Mouse (Mus musculus) testis, adult 2 months (tissue): Measurements from ENCODE around the gene Bcl2l1. TPM values are rescaled to one million over a fixed set of nuclear protein-coding genes. Genes with fewer than 3 reads are reported as not detected.
A peak's percentile ranks its signal among the peaks of the same experiment; 100 is the strongest.

Experiments used
- H3K27ac ChIP-seq: fragments of 200-500 bp; 2 replicates; pipeline ENCODE4 v1.5.1; 2012; ENCODE audit warnings: low read depth, low read length; ENCODE audit not compliant: control insufficient read depth, insufficient read depth
- H3K27me3 ChIP-seq: fragments of 200-500 bp; 2 replicates; pipeline ENCODE4 v1.6.1; 2012; ENCODE audit warnings: mild to moderate bottlenecking, low read length, moderate library complexity; ENCODE audit not compliant: control insufficient read depth, insufficient read depth
- H3K36me3 ChIP-seq: fragments of 200-500 bp; 2 replicates; pipeline ENCODE4 v1.6.1; 2012; ENCODE audit warnings: mild to moderate bottlenecking, low read length; ENCODE audit not compliant: control insufficient read depth, insufficient read depth
- H3K4me1 ChIP-seq: fragments of 200-500 bp; 2 replicates; pipeline ENCODE4 v1.6.1; 2012; ENCODE audit warnings: low read length; ENCODE audit not compliant: control insufficient read depth, insufficient read depth
- H3K4me3 ChIP-seq: fragments of 200-500 bp; 2 replicates; pipeline ENCODE4 v1.5.1; 2012; ENCODE audit warnings: low read depth, mild to moderate bottlenecking, low read length, moderate library complexity, mixed read lengths; ENCODE audit not compliant: control insufficient read depth
- CTCF ChIP-seq: fragments of 200-500 bp; IDR thresholded peaks from 2 replicates; pipeline ENCODE4 v1.5.1; 2012; ENCODE audit warnings: low read depth, mild to moderate bottlenecking, inconsistent platforms, low read length, moderate library complexity; ENCODE audit not compliant: control insufficient read depth, insufficient read depth, insufficient replicate concordance
- POLR2A ChIP-seq: fragments of 200-500 bp; IDR thresholded peaks from 2 replicates; pipeline ENCODE4 v1.6.1; 2012; ENCODE audit warnings: low read depth, mild to moderate bottlenecking, inconsistent platforms, low read length, moderate library complexity; ENCODE audit not compliant: control insufficient read depth
- polyA plus RNA-seq: library from polyadenylated mRNA; depleted of rRNA; stranded (reverse); fragments of >200 nt; gene quantifications from 2 replicates; pipeline ENCODE4 v1.2.3, GENCODE M21; 2012; rRNA removed

Gene Bcl2l1
- polyA plus RNA-seq, 1 experiment, result 74.9 TPM

- TF ChIP-seq POLR2A (no peak), CTCF (no peak)
- peak overlapping the region; percentile 65 for H3K4me3 ChIP-seq
- peak overlapping the region; percentile 41; the same call in 1 of the 2 replicates for H3K27ac ChIP-seq
- no peaks in the 10 kb centered on the region for H3K36me3 ChIP-seq
- H3K27me3 ChIP-seq, result no peaks in the 10 kb centered on the region
- H3K4me1 ChIP-seq, result peaks cover 37% of the 10 kb centered on the region
Observed at GRCm38 (mm10) chr2:152734984-152735383, 96.5 kb downstream of the Bcl2l1 start.

GRCm38 (mm10) chr2:152734501-152734900 is 97.0 kb downstream of the Bcl2l1 start:
- peaks cover 39% of the 10 kb centered on the region for H3K4me1 ChIP-seq
- no peaks in the 10 kb centered on the region for H3K36me3 ChIP-seq
- peak overlapping the region; percentile 50 for H3K4me3 ChIP-seq
- no peak overlapping the region for H3K27ac ChIP-seq
- no peak for TF ChIP-seq CTCF
- TF ChIP-seq POLR2A, result no peak
- H3K27me3 ChIP-seq, result no peaks in the 10 kb centered on the region

GRCm38 (mm10) chr2:152733201-152733600 is 98.3 kb downstream of the Bcl2l1 start:
- H3K4me3 ChIP-seq, result no peak overlapping the region
- no peaks in the 10 kb centered on the region for H3K36me3 ChIP-seq
- no peaks in the 10 kb centered on the region for H3K27me3 ChIP-seq
- H3K27ac ChIP-seq, result no peak overlapping the region
- peaks cover 38% of the 10 kb centered on the region for H3K4me1 ChIP-seq
- TF ChIP-seq POLR2A (no peak), CTCF (no peak)

Other genes with a start within 250 kb of the Bcl2l1 start
- 16.3 and 25.5 TPM in 2 replicates for gene Defb45, start 232.3 kb downstream of the Bcl2l1 start, polyA plus RNA-seq
- gene Defb36, start 227.4 kb downstream of the Bcl2l1 start, polyA plus RNA-seq, result 125 and 129 TPM in 2 replicates
- gene Defb25, start 208.7 kb downstream of the Bcl2l1 start, polyA plus RNA-seq, result not detected in 2 replicates
- 1.2 and 1.7 TPM in 2 replicates for gene Rem1, start 204.8 kb downstream of the Bcl2l1 start, polyA plus RNA-seq
- 84.1 and 84.7 TPM in 2 replicates for gene H13, start 162.3 kb downstream of the Bcl2l1 start, polyA plus RNA-seq
- gene Mcts2, start 144.7 kb downstream of the Bcl2l1 start, polyA plus RNA-seq, result 41.8 and 43.6 TPM in 2 replicates
- gene Id1, start 95.5 kb downstream of the Bcl2l1 start, polyA plus RNA-seq, result 5.5 and 12.8 TPM in 2 replicates
- gene Cox4i2, start 77.6 kb downstream of the Bcl2l1 start, polyA plus RNA-seq, result 0.32 and 0.85 TPM in 2 replicates
- gene Tpx2, start 16.2 kb upstream of the Bcl2l1 start, polyA plus RNA-seq, result 8.2 and 9.0 TPM in 2 replicates
- 0.04 TPM in 1 of 2 replicates, not detected in the other for gene Mylk2, start 79.6 kb upstream of the Bcl2l1 start, polyA plus RNA-seq
- 4.1 and 4.3 TPM in 2 replicates for gene Foxs1, start 101.5 kb upstream of the Bcl2l1 start, polyA plus RNA-seq
- gene Dusp15, start 120.0 kb upstream of the Bcl2l1 start, polyA plus RNA-seq, result 151 and 166 TPM in 2 replicates
- 203 and 218 TPM in 2 replicates for gene Ttll9, start 130.8 kb upstream of the Bcl2l1 start, polyA plus RNA-seq
- gene Pdrg1, start 183.7 kb upstream of the Bcl2l1 start, polyA plus RNA-seq, result 20.7 and 22.0 TPM in 2 replicates
- 1.1 and 1.2 TPM in 2 replicates for gene Xkr7, start 200.1 kb upstream of the Bcl2l1 start, polyA plus RNA-seq
- gene Ccm2l, start 234.2 kb upstream of the Bcl2l1 start, polyA plus RNA-seq, result 1.3 and 1.4 TPM in 2 replicates